In genomic region chr16:78346662-78347327, GRCm38 (mm10) we compare ENCODE assay signal across 12 mouse cellular contexts. TPM values are rescaled to one million over a fixed set of nuclear protein-coding genes. Genes with fewer than 3 reads are reported as not detected.
DNase-seq lines count a peak whose midpoint lies in the region; ATAC-seq and TF ChIP-seq lines count a peak whose summit lies in the region.
"Had no signal": no experiment of that assay in that cellular context is flagged by ENCODE, and none has a peak within 500 bp of the region (broad histone marks: within the 10 kb centered on the region; RNA-seq: fewer than 3 reads in every experiment).

No protein-coding gene starts in this region.

- H3K4me3 ChIP-seq in heart, embryonic 16.5 days (ENCODE audit: low read length), result no peak overlapping the region
- no peak overlapping the region for H3K4me3 ChIP-seq in liver, postnatal 0 days (ENCODE audit: low read depth, low read length)
- no peak overlapping the region for H3K4me3 ChIP-seq in intestine, embryonic 16.5 days (ENCODE audit: low read length)
- H3K4me3 ChIP-seq: forebrain, embryonic 12.5 days had no signal

- H3K27me3 ChIP-seq in heart, embryonic 16.5 days (ENCODE audit: control insufficient read depth, insufficient read depth, low read length), result no peaks in the 10 kb centered on the region
- H3K27me3 ChIP-seq in liver, postnatal 0 days (ENCODE audit: insufficient read depth, low read length), result no peaks in the 10 kb centered on the region
- no peaks in the 10 kb centered on the region for H3K27me3 ChIP-seq in intestine, embryonic 16.5 days (replicated peaks; ENCODE audit: control insufficient read depth, insufficient read depth, low read length)
- H3K27me3 ChIP-seq: forebrain, embryonic 12.5 days had no signal

- TF ChIP-seq EP300 in liver, postnatal 0 days (IDR thresholded peaks at IDR 0.05; ENCODE audit: low read depth), result no peak

- DNase-seq in heart, adult 9 months (ENCODE audit: low spot score in 2 of 2), result no peak
- no peak for DNase-seq in liver, postnatal 0 days
- DNase-seq in liver (no peak), NIH3T3 (ENCODE audit: low read depth) (peak; percentile 33)
- no peak for DNase-seq in cerebellum, adult 11 months
- DNase-seq: gastrocnemius, postnatal 36 days; kidney, postnatal 25 days; lung, adult 2 months had no signal

- no peak overlapping the region for H3K9ac ChIP-seq in heart, embryonic 16.5 days (ENCODE audit: low read length)
- H3K9ac ChIP-seq in liver, postnatal 0 days (replicated peaks), result no peak overlapping the region
- no peak overlapping the region for H3K9ac ChIP-seq in intestine, embryonic 16.5 days (ENCODE audit: low read depth, low read length)
- H3K9ac ChIP-seq: forebrain, embryonic 12.5 days had no signal

- H3K4me2 ChIP-seq in heart, embryonic 16.5 days (ENCODE audit: low read depth, low read length), result no peak overlapping the region
- no peak overlapping the region for H3K4me2 ChIP-seq in liver, postnatal 0 days (ENCODE audit: low read depth, low read length)
- no peak overlapping the region for H3K4me2 ChIP-seq in intestine, embryonic 16.5 days (ENCODE audit: low read depth, low read length)
- H3K4me2 ChIP-seq: forebrain, embryonic 12.5 days had no signal

- H3K27ac ChIP-seq in heart, embryonic 16.5 days (ENCODE audit: low read length), result peak overlapping the region; percentile 56
- no peak overlapping the region for H3K27ac ChIP-seq in liver, postnatal 0 days (ENCODE audit: low read depth)
- H3K27ac ChIP-seq in intestine, embryonic 16.5 days (ENCODE audit: low read length), result no peak overlapping the region
- H3K27ac ChIP-seq: forebrain, embryonic 12.5 days had no signal

- 0 out of 2 replicates have a peak, but pooled peaks have one; percentile 24 for ATAC-seq in heart, embryonic 16.5 days (replicated peaks; ENCODE audit: extremely low read depth, insufficient read depth, low FRiP score)
- ATAC-seq in liver, postnatal 0 days, result no peak
- peak; percentile 29; the same call in 1 of the 2 replicates for ATAC-seq in intestine, embryonic 16.5 days
- ATAC-seq: midbrain, embryonic 16.5 days had no signal

- TF ChIP-seq CTCF in liver, postnatal 0 days (IDR thresholded peaks at IDR 0.05; ENCODE audit: low read depth), result 0 out of 2 replicates have a peak, but pooled peaks have one; percentile 26

- 73% methylated on average over 2 of the region's 2 CpGs for WGBS in heart, embryonic 16.5 days
- WGBS in liver, postnatal 0 days (ENCODE audit: insufficient replicate concordance), result 76% methylated on average over 2 of the region's 2 CpGs
- 81% methylated on average over 2 of the region's 2 CpGs for WGBS in intestine, embryonic 16.5 days

- H3K36me3 ChIP-seq in heart, embryonic 16.5 days (ENCODE audit: control insufficient read depth, insufficient read depth), result no peaks in the 10 kb centered on the region
- H3K36me3 ChIP-seq in liver, postnatal 0 days (replicated peaks; ENCODE audit: insufficient read depth, low read length), result no peaks in the 10 kb centered on the region; the same call in 1 of the 2 replicates
- H3K36me3 ChIP-seq in intestine, embryonic 16.5 days (ENCODE audit: control insufficient read depth, insufficient read depth, low read length), result 0 out of 2 replicates have a peak, but pooled peaks cover 6% of the 10 kb centered on the region

- H3K9me3 ChIP-seq in heart, embryonic 16.5 days (replicated peaks; ENCODE audit: control insufficient read depth, low read length), result no peaks in the 10 kb centered on the region
- H3K9me3 ChIP-seq in liver, postnatal 0 days (ENCODE audit: low read length), result no peaks in the 10 kb centered on the region
- no peaks in the 10 kb centered on the region for H3K9me3 ChIP-seq in intestine, embryonic 16.5 days (ENCODE audit: control insufficient read depth, low read length)
- H3K9me3 ChIP-seq: forebrain, embryonic 12.5 days had no signal

- H3K4me1 ChIP-seq in heart, embryonic 16.5 days (ENCODE audit: control insufficient read depth, insufficient read depth, low read length), result peaks cover 10% of the 10 kb centered on the region
- no peaks in the 10 kb centered on the region for H3K4me1 ChIP-seq in liver, postnatal 0 days (ENCODE audit: insufficient read depth)
- H3K4me1 ChIP-seq in intestine, embryonic 16.5 days (ENCODE audit: control insufficient read depth, insufficient read depth, low read length), result peaks cover 2% of the 10 kb centered on the region
- H3K4me1 ChIP-seq: forebrain, embryonic 12.5 days had no signal

RNA-seq across cellular contexts. Expression of gene Btg3, which starts 30.2 kb away (rescaled TPM):
- polyA plus RNA-seq in heart, embryonic 16.5 days (2015; fragmentation: Nextera tagmentation; extraction: Ambion mirVana), result 40.2 and 50.4 TPM in 2 replicates
- 20.5 and 21.7 TPM in 2 replicates for polyA plus RNA-seq in liver, postnatal 0 days (2015; fragmentation: Nextera tagmentation; extraction: Ambion mirVana)
- 9.4 and 15.3 TPM in 2 replicates for polyA plus RNA-seq in intestine, embryonic 16.5 days (2015; fragmentation: Nextera tagmentation; extraction: Ambion mirVana)

RNA-seq across cellular contexts. Expression of gene Cxadr, which starts 45.5 kb away (rescaled TPM):
- 25.8 and 28.5 TPM in 2 replicates for polyA plus RNA-seq in heart, embryonic 16.5 days (2015; fragmentation: Nextera tagmentation; extraction: Ambion mirVana)
- 24.7 and 27.1 TPM in 2 replicates for polyA plus RNA-seq in liver, postnatal 0 days (2015; fragmentation: Nextera tagmentation; extraction: Ambion mirVana)
- 51.4 and 61.1 TPM in 2 replicates for polyA plus RNA-seq in intestine, embryonic 16.5 days (2015; fragmentation: Nextera tagmentation; extraction: Ambion mirVana)
